Mouse (Mus musculus) layer of hippocampus, adult 18-20 months (tissue): Measurements from ENCODE around the gene Fam241a. TPM values are rescaled to one million over a fixed set of nuclear protein-coding genes. Genes with fewer than 3 reads are reported as not detected.

Experiments used
- DNase-seq, 2 experiments: peaks; one replicate each; pipeline ENCODE4 v3.0.0; 2022; ENCODE audit warnings: low spot score in 2 of 2
- long read RNA-seq: library from polyadenylated mRNA; stranded (forward); transcript quantifications from one replicate; pipeline ENCODE4 v2.0.0, GENCODE M21; 2021
- total RNA-seq, 2 experiments: library from RNA; stranded (reverse); gene quantifications; 2 replicates each; pipeline ENCODE4 v1.2.3; 2021

Gene Fam241a
- 1 to 10 TPM; 1.9 to 3.0 TPM for total RNA-seq
- long read RNA-seq, partial matches to known transcripts: 0 of 2 reads
- long read RNA-seq, other reads (novel, unspliced or antisense): 0 of 2 reads

DNA sequence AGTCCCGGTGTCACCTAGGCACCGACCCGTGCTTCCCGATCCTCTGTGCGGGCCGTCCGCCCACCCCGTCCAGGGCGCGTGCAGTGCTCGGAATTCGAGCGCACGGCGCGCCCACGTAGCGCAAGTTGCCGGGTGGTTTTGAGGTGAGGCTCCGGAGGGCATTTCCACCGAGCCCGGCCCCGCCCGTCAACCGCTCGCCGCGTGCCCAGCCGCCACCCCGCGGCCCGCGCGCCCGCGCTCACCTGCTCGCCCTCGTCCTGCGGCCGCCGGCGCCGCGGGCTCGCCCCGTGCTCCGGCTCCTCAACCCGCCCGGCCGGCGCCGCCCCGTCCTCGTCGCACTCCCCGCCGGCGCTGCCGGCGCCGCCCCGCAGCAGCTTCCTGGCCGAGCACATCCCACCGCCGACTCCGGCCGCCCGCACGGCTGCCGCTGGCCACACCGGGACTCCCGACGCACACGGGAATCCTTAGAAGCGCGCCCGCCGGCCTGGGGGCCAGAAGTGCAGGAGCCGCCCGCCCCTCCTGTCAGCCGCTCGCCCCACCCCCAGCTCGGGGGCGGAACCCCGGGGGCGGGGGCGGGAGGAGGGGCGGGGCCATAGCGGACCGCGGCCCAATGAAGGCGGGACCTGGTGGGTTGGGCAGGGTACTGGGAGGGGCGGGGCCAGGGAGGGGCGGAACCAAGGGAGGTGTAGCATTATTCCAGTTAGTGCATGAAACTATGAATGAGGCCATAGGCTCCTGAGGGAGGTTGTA lies at the start of gene Fam241a:
TSS of gene Fam241a (minus strand) at position 533 of the 750 bp plus-strand sequence.
- peak; percentile 50 to 73 for DNase-seq

GRCm38 (mm10) chr3:127932453-127932852 lies 36.3 kb upstream of the Fam241a start:
- peak in 1 of 2 experiments; percentile 5 for DNase-seq

DNA sequence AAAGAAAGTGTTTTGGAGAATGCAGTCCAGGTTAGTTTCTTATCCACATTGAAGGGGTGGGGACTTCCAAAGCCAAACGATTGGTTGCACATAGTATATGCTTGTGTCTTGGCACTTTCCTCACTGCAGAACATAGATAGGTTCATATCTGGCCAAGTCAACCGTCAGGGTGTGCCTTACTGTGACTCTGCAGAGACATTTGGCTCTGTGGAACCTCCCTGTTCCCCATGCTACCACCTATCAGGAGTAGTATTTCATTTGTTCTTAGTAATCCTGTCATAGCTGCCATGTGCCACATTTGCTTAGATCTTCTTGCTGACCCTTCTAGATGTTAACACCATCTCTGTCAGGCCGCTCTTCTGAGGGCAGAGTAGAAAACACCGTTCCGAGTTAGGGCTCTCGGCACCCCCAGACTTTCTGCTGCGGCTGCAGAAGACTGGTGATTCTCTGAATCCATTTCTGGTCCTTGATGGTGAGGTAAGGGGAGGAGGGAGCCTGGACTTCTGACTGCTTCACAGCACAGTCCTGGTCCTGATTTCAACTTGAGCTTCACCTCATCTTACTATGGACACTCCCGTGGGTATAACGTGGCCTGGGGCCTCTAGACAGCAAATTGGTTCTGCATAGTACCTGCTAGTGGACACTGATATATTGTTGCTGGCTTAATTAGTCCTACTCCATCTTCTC lies 34.3 kb upstream of the Fam241a start:
- no peak for DNase-seq

- DNase-seq: no peak
These were observed 33.8 kb upstream of the Fam241a start for GRCm38 (mm10) chr3:127929921-127930320.

GRCm38 (mm10) chr3:127926635-127927183 lies 30.6 kb upstream of the Fam241a start:
- DNase-seq: no peak

DNA sequence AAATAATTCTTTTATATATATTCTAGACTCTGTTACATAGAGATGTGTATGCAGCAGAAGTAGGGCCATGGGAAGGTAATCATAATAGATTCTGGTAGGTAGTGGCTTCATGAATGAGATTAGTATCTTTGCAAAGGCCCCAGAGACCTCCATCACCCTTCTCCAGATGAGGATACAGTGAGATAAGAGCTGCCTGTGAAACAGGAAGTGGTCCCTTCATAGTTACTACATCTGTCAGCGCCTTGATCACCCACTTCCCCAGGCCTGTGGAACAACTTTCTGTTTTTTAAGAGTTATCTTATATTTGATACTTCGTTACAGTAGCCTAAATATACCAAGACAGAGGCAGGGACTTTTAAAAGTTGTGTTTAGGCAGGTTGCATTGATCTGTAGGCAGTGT lies 28.3 kb upstream of the Fam241a start:
- no peak for DNase-seq

GRCm38 (mm10) chr3:127923183-127923582 lies 27.1 kb upstream of the Fam241a start:
- DNase-seq: no peak

GRCm38 (mm10) chr3:127922125-127922524 lies 26.0 kb upstream of the Fam241a start:
- no peak for DNase-seq

- DNase-seq: no peak
These were observed 22.0 kb upstream of the Fam241a start for GRCm38 (mm10) chr3:127917999-127918661.

DNA sequence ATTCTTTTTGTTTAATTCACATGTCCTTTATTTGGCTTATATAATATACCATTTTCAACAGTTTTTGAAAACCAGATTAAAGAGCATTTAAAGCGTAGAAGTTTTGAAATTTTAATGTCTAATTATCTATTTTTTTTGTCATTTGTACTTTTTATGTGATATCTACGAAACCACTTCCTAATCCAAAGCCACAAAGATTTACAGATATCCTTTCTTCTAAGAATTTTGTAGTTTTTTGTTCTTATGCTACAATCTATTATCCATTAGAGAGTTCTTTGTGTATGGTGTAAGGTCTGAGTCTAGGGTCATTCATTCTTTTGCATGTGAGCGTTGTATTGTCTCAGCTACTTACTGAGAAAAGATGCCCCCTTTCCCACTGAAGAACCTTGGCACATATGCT lies 21.4 kb upstream of the Fam241a start:
- DNase-seq: no peak

DNA sequence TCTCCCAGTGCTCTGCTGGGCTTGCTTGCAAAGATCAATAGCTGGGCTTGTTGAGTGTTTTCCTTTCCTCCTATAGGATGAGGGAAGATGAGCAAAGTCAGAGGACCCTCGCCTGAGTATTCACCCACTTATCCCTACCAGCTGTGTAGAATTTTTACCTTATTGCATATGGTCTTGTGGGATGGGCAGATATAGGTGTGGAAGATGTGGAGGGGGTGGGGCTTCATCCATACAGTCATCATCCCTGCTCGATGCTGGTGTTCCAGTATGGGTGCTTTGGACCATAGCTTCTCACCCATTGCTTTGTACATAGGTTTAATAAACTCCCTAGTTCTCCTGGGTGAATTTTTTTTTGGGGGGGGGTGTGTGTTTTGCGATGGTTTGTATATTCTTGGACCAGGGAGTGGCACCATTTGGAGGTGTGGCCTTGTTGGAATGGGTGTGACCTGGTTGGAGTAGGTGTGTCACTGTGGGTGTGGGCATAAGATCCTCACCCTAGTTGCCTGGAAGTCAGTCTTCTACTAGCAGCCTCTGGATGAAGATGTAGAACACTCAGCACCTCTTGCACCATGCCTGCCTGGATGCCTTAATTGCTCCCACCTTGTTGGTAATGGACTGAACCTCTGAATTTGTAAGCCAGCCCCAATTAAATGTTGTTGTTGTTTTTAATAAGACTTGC lies 19.7 kb upstream of the Fam241a start:
- no peak for DNase-seq

DNA sequence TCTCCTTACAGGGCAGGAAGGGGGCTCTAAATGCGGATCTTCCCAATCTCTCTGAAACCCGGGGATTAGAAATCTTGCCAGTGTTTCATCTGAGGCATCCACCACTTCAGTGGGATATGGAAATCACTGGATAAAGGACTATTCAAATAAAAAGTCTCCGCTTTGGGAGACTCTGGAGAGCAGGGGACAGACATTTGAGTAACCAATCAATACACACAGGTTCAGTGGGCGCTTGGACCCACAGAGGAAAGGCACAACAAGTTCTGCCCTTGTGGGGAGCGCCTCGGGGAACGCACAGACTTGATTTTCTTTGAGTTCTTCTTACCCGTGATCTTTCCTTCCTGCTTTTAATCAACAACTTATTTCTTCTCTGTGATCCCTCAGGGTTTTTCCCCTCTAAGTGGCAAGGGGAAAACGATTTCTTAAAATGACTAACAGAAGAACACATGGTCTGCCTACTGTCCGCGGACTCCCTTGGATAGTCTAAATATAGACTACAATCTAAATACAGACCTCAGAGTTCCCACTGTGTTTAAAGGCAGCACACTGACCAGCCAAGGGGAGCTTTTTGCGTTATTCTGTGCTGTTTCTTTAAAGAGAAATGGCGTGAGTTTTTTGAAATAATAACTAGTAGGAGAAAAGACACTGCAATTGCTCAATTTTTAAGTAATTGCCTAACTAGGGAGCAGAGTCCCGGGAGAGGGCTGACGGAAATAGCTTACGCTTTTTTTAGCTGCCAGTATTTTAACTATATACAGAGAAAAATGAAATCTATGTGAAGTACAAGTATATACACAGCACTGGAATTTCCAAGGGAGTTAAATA lies 18.0 kb upstream of the Fam241a start:
- no peak for DNase-seq

DNA sequence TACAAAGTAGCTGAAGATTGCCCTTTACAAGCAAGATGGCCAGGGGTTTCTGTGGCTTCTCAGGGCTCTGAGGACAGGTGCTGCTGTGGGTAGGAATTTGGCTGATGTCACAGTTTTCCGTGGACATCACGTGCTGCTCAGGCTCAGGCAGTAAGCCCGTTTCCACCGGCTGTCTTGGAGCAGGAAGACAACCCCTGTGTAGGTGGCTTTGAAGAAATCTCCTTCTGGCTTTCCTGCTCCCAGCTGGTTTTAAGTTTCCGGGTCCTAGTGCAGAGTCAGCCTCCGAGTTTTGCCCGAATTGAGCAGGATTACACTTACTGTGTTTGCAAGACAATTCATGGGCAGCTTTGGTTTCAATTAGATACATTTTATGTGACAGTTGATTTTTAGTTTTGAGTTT lies 13.8 kb upstream of the Fam241a start:
- DNase-seq: peak in 1 of 2 experiments; percentile 19

- no peak for DNase-seq
These were observed 944 bp downstream of the Fam241a start for GRCm38 (mm10) chr3:127894981-127895779.

- no peak for DNase-seq
These were observed 2.2 kb downstream of the Fam241a start for GRCm38 (mm10) chr3:127893902-127894301.

GRCm38 (mm10) chr3:127891906-127892305 lies 4.2 kb downstream of the Fam241a start:
- DNase-seq: no peak

DNA sequence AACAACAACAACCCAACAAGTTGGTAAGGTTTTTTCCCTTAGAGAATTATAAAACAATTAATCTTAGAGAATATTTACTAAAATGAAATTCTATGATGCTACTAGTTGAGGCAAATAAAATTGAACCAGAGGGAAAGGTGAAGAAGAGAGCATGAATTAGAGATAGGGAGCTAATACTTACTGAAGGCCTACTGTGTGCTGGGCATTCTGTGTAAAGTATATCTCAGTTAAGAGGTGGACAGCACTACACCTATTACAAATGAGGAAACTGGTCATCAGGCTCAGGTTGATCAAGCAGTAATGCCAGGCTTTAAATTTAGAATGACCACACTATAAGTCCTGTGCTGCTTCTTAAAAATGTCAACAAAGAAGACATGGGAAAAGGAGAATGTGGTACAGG lies 6.1 kb downstream of the Fam241a start:
- no peak for DNase-seq

DNA sequence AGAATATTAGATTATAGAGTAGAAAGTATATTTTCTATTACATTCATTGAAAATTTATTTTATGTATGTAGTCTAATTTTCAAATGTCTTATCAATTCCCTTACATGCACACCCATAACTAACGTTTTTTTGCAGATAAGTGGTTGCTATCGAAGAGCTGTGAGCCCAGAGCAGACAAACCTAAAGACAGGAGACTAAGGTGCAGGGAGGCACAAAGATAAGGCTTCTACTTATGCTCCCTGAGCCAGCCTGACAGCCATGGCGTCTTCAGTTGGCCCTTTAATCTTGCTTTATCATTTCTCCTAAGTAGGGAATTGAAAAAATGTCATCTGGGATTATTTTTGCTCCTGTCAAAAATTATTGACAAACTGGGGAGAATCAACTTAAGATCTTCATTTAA lies 6.6 kb downstream of the Fam241a start:
- no peak for DNase-seq

GRCm38 (mm10) chr3:127881684-127882083 lies 14.4 kb downstream of the Fam241a start:
- DNase-seq: no peak
